Mouse (Mus musculus) lung, adult 2 months (tissue): ENCODE data around the gene Ostf1.

Source experiments
- CTCF ChIP-seq: fragments of 200-500 bp; IDR thresholded peaks from 2 replicates; pipeline ENCODE4 v1.5.1; 2011; ENCODE audit warnings: mild to moderate bottlenecking, low read length, control low read depth; ENCODE audit not compliant: insufficient read depth
- POLR2A ChIP-seq: fragments of 200-500 bp; IDR thresholded peaks from 2 replicates; pipeline ENCODE4 v1.6.1; 2011; ENCODE audit warnings: low read depth, mild to moderate bottlenecking, control low read depth, low read length, borderline replicate concordance; ENCODE audit errors: extremely low read depth

DNA sequence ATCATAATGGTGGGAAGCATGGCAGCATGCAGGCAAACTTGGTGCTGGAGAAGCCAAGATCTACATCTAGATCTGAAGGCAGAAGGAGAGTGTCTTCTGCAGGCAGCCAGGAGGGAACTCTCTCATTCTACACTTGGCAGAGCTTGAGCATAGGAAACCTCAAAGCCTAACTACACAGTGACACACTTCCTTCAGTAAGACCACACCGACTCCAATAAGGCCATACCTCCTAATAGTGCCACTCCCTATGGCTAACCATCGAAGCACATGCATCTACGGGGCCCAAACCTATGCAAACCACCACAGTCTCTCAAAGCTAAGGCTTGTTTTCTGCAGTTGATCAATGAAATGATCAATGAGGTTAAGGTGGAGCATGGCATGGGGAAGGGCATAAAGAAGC is 55.7 kb downstream of the Ostf1 start:
- TF ChIP-seq POLR2A, result no peak
- TF ChIP-seq CTCF, result no peak
